Mouse (Mus musculus): ENCODE results near the gene Scaf1.
A peak's percentile ranks its signal among the peaks of the same experiment; 100 is the strongest.

Gene Scaf1

GRCm38 (mm10) chr7:45015957-45016612 is at the start of gene Scaf1:
Scaf1 (minus strand) TSS chr7:45016363.
- peak; percentile 100 for DNase-seq

- peak; percentile 96 for DNase-seq
Observed at GRCm38 (mm10) chr7:45062239-45062835, 46.2 kb upstream of the Scaf1 start, which contains the start of the genes Nosip and Prrg2. Nosip (plus strand) TSS chr7:45062429. Prrg2 (minus strand) TSS chr7:45062677.

GRCm38 (mm10) chr7:45061532-45062075 is 45.4 kb upstream of the Scaf1 start:
- DNase-seq, result peak; percentile 85

GRCm38 (mm10) chr7:45060632-45061122 is 44.5 kb upstream of the Scaf1 start:
- DNase-seq, result no peak

GRCm38 (mm10) chr7:45058607-45059571 is 42.7 kb upstream of the Scaf1 start:
- DNase-seq, result no peak

- DNase-seq, result no peak
Observed at GRCm38 (mm10) chr7:45056972-45057348, 40.8 kb upstream of the Scaf1 start.

- DNase-seq, result no peak
Observed at GRCm38 (mm10) chr7:45056329-45056971, 40.3 kb upstream of the Scaf1 start.

GRCm38 (mm10) chr7:45053931-45054510 is 37.9 kb upstream of the Scaf1 start:
- DNase-seq, result peak; percentile 98

- peak; percentile 85 for DNase-seq
Observed at GRCm38 (mm10) chr7:45053117-45053930, 37.2 kb upstream of the Scaf1 start.

GRCm38 (mm10) chr7:45052862-45053116 is 36.6 kb upstream of the Scaf1 start, which contains the start of gene Prr12:
Prr12 (minus strand) TSS chr7:45052881.
- no peak for DNase-seq

GRCm38 (mm10) chr7:45052181-45052861 is 36.2 kb upstream of the Scaf1 start:
- DNase-seq, result peak; percentile 50

GRCm38 (mm10) chr7:45051601-45051974 is 35.4 kb upstream of the Scaf1 start:
- DNase-seq, result no peak

GRCm38 (mm10) chr7:45050945-45051600 is 34.9 kb upstream of the Scaf1 start:
- DNase-seq, result peak; percentile 85

GRCm38 (mm10) chr7:45048923-45049657 is 32.9 kb upstream of the Scaf1 start:
- no peak for DNase-seq

GRCm38 (mm10) chr7:45048001-45048890 is 32.1 kb upstream of the Scaf1 start:
- DNase-seq, result no peak

- DNase-seq, result no peak
Observed at GRCm38 (mm10) chr7:45047491-45047890, 31.3 kb upstream of the Scaf1 start.

GRCm38 (mm10) chr7:45046853-45047350 is 30.7 kb upstream of the Scaf1 start:
- DNase-seq, result no peak

GRCm38 (mm10) chr7:45045741-45046140 is 29.6 kb upstream of the Scaf1 start:
- no peak for DNase-seq

All from kidney, postnatal 14 days (tissue).